In genomic region chr12:17506117-17506993, GRCm38 (mm10) we compare ENCODE assay signal across 8 mouse cellular contexts. TPM values are rescaled to one million over a fixed set of nuclear protein-coding genes. Genes with fewer than 3 reads are reported as not detected.
DNase-seq lines count a peak whose midpoint lies in the region; ATAC-seq lines count a peak whose summit lies in the region.

No protein-coding gene starts in this region.

- H3K27ac ChIP-seq in heart, embryonic 11.5 days (ENCODE audit: low read depth, low read length): no peak overlapping the region
- peak overlapping the region; percentile 53 for H3K27ac ChIP-seq in intestine, embryonic 15.5 days
- no peak overlapping the region for H3K27ac ChIP-seq in forebrain, embryonic 15.5 days (replicated peaks)

- DNase-seq in heart, postnatal 10 days: no peak
- peak; percentile 47 for DNase-seq in MEL-GATA-1-ER (ENCODE audit: extremely low read depth, low read depth)
- DNase-seq in retina, postnatal 1 day: peak; percentile 32
- no peak for DNase-seq in layer of hippocampus, adult 18-20 months (ENCODE audit: low spot score in 2 of 2)
- no peak for DNase-seq in cerebellum, postnatal 36 days

- H3K4me1 ChIP-seq in heart, embryonic 11.5 days (ENCODE audit: control insufficient read depth, insufficient read depth, low read length): peaks cover 14% of the 10 kb centered on the region
- H3K4me1 ChIP-seq in intestine, embryonic 15.5 days (replicated peaks): 0 out of 2 replicates have a peak, but pooled peaks cover 11% of the 10 kb centered on the region
- H3K4me1 ChIP-seq in forebrain, embryonic 15.5 days: no peaks in the 10 kb centered on the region

- 43% methylated on average over 5 of the region's 5 CpGs for WGBS in heart, embryonic 11.5 days (ENCODE audit: insufficient replicate concordance)
- 49% methylated on average over 5 of the region's 5 CpGs for WGBS in intestine, embryonic 15.5 days
- 69% methylated on average over 5 of the region's 5 CpGs for WGBS in forebrain, embryonic 15.5 days

- no peak overlapping the region for H3K4me3 ChIP-seq in heart, embryonic 11.5 days (ENCODE audit: low read depth, low read length)
- H3K4me3 ChIP-seq in intestine, embryonic 15.5 days (replicated peaks): no peak overlapping the region
- H3K4me3 ChIP-seq in forebrain, embryonic 15.5 days: no peak overlapping the region

- no peak overlapping the region for H3K9ac ChIP-seq in heart, embryonic 11.5 days (ENCODE audit: low read depth, low read length)
- no peak overlapping the region for H3K9ac ChIP-seq in intestine, embryonic 15.5 days
- H3K9ac ChIP-seq in forebrain, embryonic 15.5 days (replicated peaks): no peak overlapping the region

- ATAC-seq in heart, embryonic 11.5 days (replicated peaks; ENCODE audit: insufficient number of reproducible peaks, low FRiP score, low TSS enrichment): peak; percentile 95
- ATAC-seq in intestine, embryonic 15.5 days: peak; percentile 96
- ATAC-seq in forebrain, embryonic 15.5 days (replicated peaks): no peak

- H3K9me3 ChIP-seq in heart, embryonic 11.5 days (replicated peaks; ENCODE audit: control insufficient read depth, low read length): no peaks in the 10 kb centered on the region
- no peaks in the 10 kb centered on the region for H3K9me3 ChIP-seq in intestine, embryonic 15.5 days
- no peaks in the 10 kb centered on the region for H3K9me3 ChIP-seq in forebrain, embryonic 15.5 days

- no peaks in the 10 kb centered on the region for H3K27me3 ChIP-seq in heart, embryonic 11.5 days (ENCODE audit: control insufficient read depth, insufficient read depth, low read length)
- H3K27me3 ChIP-seq in intestine, embryonic 15.5 days (replicated peaks): no peaks in the 10 kb centered on the region
- no peaks in the 10 kb centered on the region for H3K27me3 ChIP-seq in forebrain, embryonic 15.5 days

- no peaks in the 10 kb centered on the region for H3K36me3 ChIP-seq in heart, embryonic 11.5 days (ENCODE audit: control insufficient read depth, insufficient read depth, low read length)
- H3K36me3 ChIP-seq in intestine, embryonic 15.5 days: no peaks in the 10 kb centered on the region
- H3K36me3 ChIP-seq in forebrain, embryonic 15.5 days: no peaks in the 10 kb centered on the region

- H3K4me2 ChIP-seq in heart, embryonic 11.5 days: peak overlapping the region; percentile 34
- peak overlapping the region; percentile 10; the same call in 1 of the 2 replicates for H3K4me2 ChIP-seq in intestine, embryonic 15.5 days (replicated peaks)
- H3K4me2 ChIP-seq in forebrain, embryonic 15.5 days (replicated peaks): no peak overlapping the region

- intact Hi-C loops in heart, postnatal 10 days (cut with DNase I): no loop called here

RNA-seq across cellular contexts. Expression of gene Odc1, which starts 38.2 kb away (rescaled TPM):
- polyA plus RNA-seq in heart, embryonic 11.5 days (2014; fragmentation: Nextera tagmentation; extraction: Ambion mirVana): 158 and 159 TPM in 2 replicates
- total RNA-seq in heart, postnatal 10 days (2021): 10 to 100 TPM; 82.0 to 90.0 TPM
- polyA plus RNA-seq in intestine, embryonic 15.5 days (2015; fragmentation: Nextera tagmentation; extraction: Ambion mirVana): 203 and 216 TPM in 2 replicates
- total RNA-seq in layer of hippocampus, adult 18-20 months (2021): 10 to 100 TPM; 69.0 to 75.1 TPM
- polyA plus RNA-seq in forebrain, embryonic 15.5 days (2015; fragmentation: Nextera tagmentation; extraction: Ambion mirVana): 231 and 237 TPM in 2 replicates

Comparison
In these comparisons a context has a peak if more than half of its experiments do, and no peak if none do; other contexts are left out.
1. DNase-seq: peak in MEL-GATA-1-ER (single experiment) and retina, postnatal 1 day (single experiment); none in heart, postnatal 10 days (0 of 2), layer of hippocampus, adult 18-20 months (0 of 2) and cerebellum, postnatal 36 days (0 of 2).